In the genomic region with DNA sequence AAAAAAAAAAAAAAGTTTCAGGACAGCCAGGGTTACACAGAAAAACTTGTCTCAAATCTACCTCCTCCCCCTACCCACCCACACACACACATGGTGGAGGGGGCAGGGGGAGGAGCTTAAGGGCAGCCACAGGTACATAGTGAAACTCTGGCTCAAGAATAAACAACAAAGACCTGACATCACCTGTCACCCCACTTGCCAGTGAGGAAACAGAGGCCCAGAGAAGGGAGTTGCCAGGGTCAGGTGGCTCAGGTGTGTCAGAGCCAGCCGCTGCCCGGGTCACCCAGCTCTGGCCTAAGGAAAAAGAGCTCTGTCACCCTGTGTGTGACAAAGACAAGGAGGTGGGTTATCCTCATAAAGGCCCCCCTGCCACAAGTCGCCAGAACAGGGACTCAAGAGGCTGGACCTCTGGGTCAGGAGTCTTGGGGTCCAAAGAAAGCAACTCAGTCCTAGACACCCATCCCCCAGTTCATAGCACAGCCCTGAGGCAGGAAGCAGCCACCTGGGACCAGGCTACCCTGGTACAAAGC, we compare ENCODE assay signal across 8 mouse cellular contexts. TPM values are rescaled to one million over a fixed set of nuclear protein-coding genes. Genes with fewer than 3 reads are reported as not detected.
DNase-seq lines count a peak whose midpoint lies in the region; ATAC-seq lines count a peak whose summit lies in the region.

No protein-coding gene starts in this region.

- 49% methylated on average over 3 of the region's 3 CpGs for WGBS in midbrain, embryonic 10.5 days
- 72% methylated on average over 3 of the region's 3 CpGs for WGBS in midbrain, embryonic 16.5 days
- 50% methylated on average over 3 of the region's 3 CpGs for WGBS in intestine, embryonic 16.5 days

- no peak overlapping the region for H3K4me2 ChIP-seq in midbrain, embryonic 16.5 days (ENCODE audit: low read length)
- no peak overlapping the region for H3K4me2 ChIP-seq in intestine, embryonic 16.5 days (ENCODE audit: low read depth, low read length)

- ATAC-seq in midbrain, embryonic 16.5 days, result no peak
- peak; percentile 24 for ATAC-seq in intestine, embryonic 16.5 days

- peak; percentile 8 for DNase-seq in gastrocnemius, postnatal 25 days
- DNase-seq in gastrocnemius, postnatal 10 days, result no peak
- no peak for DNase-seq in midbrain, embryonic 10.5 days (ENCODE audit: low spot score)
- DNase-seq in thymus, postnatal 0 days (ENCODE audit: low spot score), result peak; percentile 52
- no peak for DNase-seq in cerebellum, adult 11 months
- DNase-seq in layer of hippocampus, adult 8-10 months (ENCODE audit: low spot score in 2 of 2), result no peak

- H3K9ac ChIP-seq in midbrain, embryonic 16.5 days (ENCODE audit: low read depth, low read length), result no peak overlapping the region
- H3K9ac ChIP-seq in intestine, embryonic 16.5 days (ENCODE audit: low read depth, low read length), result peak overlapping the region; percentile 53

- H3K4me1 ChIP-seq in midbrain, embryonic 10.5 days, result peaks cover 68% of the 10 kb centered on the region
- H3K4me1 ChIP-seq in midbrain, embryonic 16.5 days (ENCODE audit: control insufficient read depth, insufficient read depth, low read length), result peaks cover 21% of the 10 kb centered on the region
- H3K4me1 ChIP-seq in intestine, embryonic 16.5 days (ENCODE audit: control insufficient read depth, insufficient read depth, low read length), result peaks cover 48% of the 10 kb centered on the region

- H3K4me3 ChIP-seq in midbrain, embryonic 10.5 days, result no peak overlapping the region
- H3K4me3 ChIP-seq in midbrain, embryonic 16.5 days (ENCODE audit: low read depth, low read length), result no peak overlapping the region
- H3K4me3 ChIP-seq in intestine, embryonic 16.5 days (ENCODE audit: low read length), result no peak overlapping the region

- peaks cover 22% of the 10 kb centered on the region for H3K27me3 ChIP-seq in midbrain, embryonic 10.5 days (ENCODE audit: low read depth, poor library complexity, severe bottlenecking)
- no peaks in the 10 kb centered on the region for H3K27me3 ChIP-seq in midbrain, embryonic 16.5 days (ENCODE audit: control insufficient read depth, insufficient read depth, low read depth, low read length)
- no peaks in the 10 kb centered on the region for H3K27me3 ChIP-seq in intestine, embryonic 16.5 days (replicated peaks; ENCODE audit: control insufficient read depth, insufficient read depth, low read length)

- no peaks in the 10 kb centered on the region for H3K9me3 ChIP-seq in midbrain, embryonic 10.5 days (replicated peaks)
- H3K9me3 ChIP-seq in midbrain, embryonic 16.5 days (replicated peaks; ENCODE audit: control insufficient read depth, low read length, poor library complexity, severe bottlenecking), result no peaks in the 10 kb centered on the region
- no peaks in the 10 kb centered on the region for H3K9me3 ChIP-seq in intestine, embryonic 16.5 days (ENCODE audit: control insufficient read depth, low read length)

- H3K27ac ChIP-seq in midbrain, embryonic 10.5 days (replicated peaks), result peak overlapping the region; percentile 81
- no peak overlapping the region for H3K27ac ChIP-seq in midbrain, embryonic 16.5 days (ENCODE audit: low read length)
- H3K27ac ChIP-seq in intestine, embryonic 16.5 days (ENCODE audit: low read length), result peak overlapping the region; percentile 84

- H3K36me3 ChIP-seq in midbrain, embryonic 10.5 days, result no peaks in the 10 kb centered on the region
- H3K36me3 ChIP-seq in midbrain, embryonic 16.5 days (ENCODE audit: control insufficient read depth, insufficient read depth, low read length), result no peaks in the 10 kb centered on the region
- H3K36me3 ChIP-seq in intestine, embryonic 16.5 days (ENCODE audit: control insufficient read depth, insufficient read depth, low read length), result no peaks in the 10 kb centered on the region

RNA-seq across cellular contexts. Expression of a gene that starts 27.8 kb away (rescaled TPM):
- total RNA-seq in gastrocnemius, postnatal 25 days (2021), result 10 to 100 TPM; 49.4 to 49.8 TPM
- total RNA-seq in gastrocnemius, postnatal 10 days (2021), result 10 to 100 TPM; 44.0 to 44.9 TPM
- 27.3 and 27.6 TPM in 2 replicates for polyA plus RNA-seq in midbrain, embryonic 10.5 days (2016; fragmentation: Nextera tagmentation; extraction: Ambion mirVana)
- polyA plus RNA-seq in midbrain, embryonic 16.5 days (2015; fragmentation: Nextera tagmentation; extraction: Ambion mirVana), result 18.5 and 19.1 TPM in 2 replicates
- polyA plus RNA-seq in intestine, embryonic 16.5 days (2015; fragmentation: Nextera tagmentation; extraction: Ambion mirVana), result 26.6 and 27.6 TPM in 2 replicates
- polyA plus RNA-seq in thymus, postnatal 0 days (2015; fragmentation: Nextera tagmentation; extraction: Ambion mirVana), result 13.5 and 14.6 TPM in 2 replicates
- total RNA-seq in layer of hippocampus, adult 8-10 months (2022), result 10 to 100 TPM; 51.1 to 55.4 (median 52.6) TPM

RNA-seq across cellular contexts. Expression of a gene that starts 44.5 kb away (rescaled TPM):
- total RNA-seq in gastrocnemius, postnatal 25 days (2021), result 10 to 100 TPM in 1 of 2 experiments, 1 to 10 TPM in 1; 8.6 to 11.4 TPM
- 10 to 100 TPM; 14.2 to 39.1 TPM for total RNA-seq in gastrocnemius, postnatal 10 days (2021)
- 31.8 and 31.9 TPM in 2 replicates for polyA plus RNA-seq in midbrain, embryonic 10.5 days (2016; fragmentation: Nextera tagmentation; extraction: Ambion mirVana)
- 52.7 and 66.3 TPM in 2 replicates for polyA plus RNA-seq in midbrain, embryonic 16.5 days (2015; fragmentation: Nextera tagmentation; extraction: Ambion mirVana)
- polyA plus RNA-seq in intestine, embryonic 16.5 days (2015; fragmentation: Nextera tagmentation; extraction: Ambion mirVana), result 28.6 and 33.1 TPM in 2 replicates
- 50.6 and 54.7 TPM in 2 replicates for polyA plus RNA-seq in thymus, postnatal 0 days (2015; fragmentation: Nextera tagmentation; extraction: Ambion mirVana)
- 10 to 100 TPM; 51.3 to 71.6 (median 61.4) TPM for total RNA-seq in layer of hippocampus, adult 8-10 months (2022)

Comparison
In these comparisons a context has a peak if more than half of its experiments do, and no peak if none do; other contexts are left out.
1. DNase-seq: peak in gastrocnemius, postnatal 25 days (single experiment) and thymus, postnatal 0 days (single experiment); none in gastrocnemius, postnatal 10 days (single experiment), midbrain, embryonic 10.5 days (single experiment), cerebellum, adult 11 months (single experiment) and layer of hippocampus, adult 8-10 months (0 of 2).